Mouse (Mus musculus): ENCODE measurements around the gene Eef2kmt. TPM values are rescaled to one million over a fixed set of nuclear protein-coding genes. Genes with fewer than 3 reads are reported as not detected.
A peak's percentile ranks its signal among the peaks of the same experiment; 100 is the strongest.
"Not testable (repeated sequence)": the region's sequence is repeated elsewhere in the genome, so short reads cannot be mapped to it uniquely, and the experiment has no call there.

Eef2kmt gene
- total RNA-seq, 2 experiments from 2014 or later: 6.8 to 8.1 TPM

- intact Hi-C loops (cut with DNase I): loop anchor here (10.0 kb wide), 1 partner anchor 1507 kb away; the partner anchor contains the start of gene Zfp263
- no peak for DNase-seq
- no peak overlapping the region for H3K27ac ChIP-seq
- no peak overlapping the region for H3K4me3 ChIP-seq
- no peak for TF ChIP-seq CTCF (IDR thresholded peaks at IDR 0.05)
Measured at GRCm38 (mm10) chr16:5252260-5252659, 3.5 kb downstream of the Eef2kmt start.

- TF ChIP-seq CTCF (IDR thresholded peaks at IDR 0.05): no peak
- intact Hi-C loops (cut with DNase I): loop anchor here (10.0 kb wide), 1 partner anchor 1506 kb away; the partner anchor contains the start of gene Zfp263
- Histone ChIP-seq H3K27ac (no peak overlapping the region), H3K4me3 (no peak overlapping the region)
- DNase-seq: no peak
Measured at GRCm38 (mm10) chr16:5250891-5251290, 4.9 kb downstream of the Eef2kmt start.

GRCm38 (mm10) chr16:5244411-5244810, 11.4 kb downstream of the Eef2kmt start:
- intact Hi-C loops (cut with DNase I): no loop called here
- peak; percentile 93 for TF ChIP-seq CTCF (IDR thresholded peaks at IDR 0.05)
- H3K27ac ChIP-seq: no peak overlapping the region

GRCm38 (mm10) chr16:5242882-5243281, 12.9 kb downstream of the Eef2kmt start:
- intact Hi-C loops (cut with DNase I): loop anchor here (2.0 kb wide), 1 partner anchor 40 kb away; no protein-coding TSS in a partner anchor

More at GRCm38 (mm10) chr16:5244411-5244810, 11.4 kb downstream of the Eef2kmt start:
- H3K4me3 ChIP-seq: no peak overlapping the region
- peak; percentile 78 for DNase-seq

GRCm38 (mm10) chr16:5242355-5242754, 13.4 kb downstream of the Eef2kmt start:
- DNase-seq: no peak
- TF ChIP-seq CTCF (IDR thresholded peaks at IDR 0.05): no peak
- no peak overlapping the region for H3K27ac ChIP-seq
- intact Hi-C loops (cut with DNase I): loop anchor here (2.0 kb wide), 1 partner anchor 40 kb away; no protein-coding TSS in a partner anchor
- no peak overlapping the region for H3K4me3 ChIP-seq

More at GRCm38 (mm10) chr16:5242882-5243281, 12.9 kb downstream of the Eef2kmt start:
- H3K27ac ChIP-seq: no peak overlapping the region
- no peak for TF ChIP-seq CTCF (IDR thresholded peaks at IDR 0.05)
- H3K4me3 ChIP-seq: no peak overlapping the region
- no peak for DNase-seq

- TF ChIP-seq CTCF (IDR thresholded peaks at IDR 0.05): no peak
- H3K4me3 ChIP-seq: peak within 1 kb of the TSS; percentile 89
- DNase-seq: peak; percentile 97
- intact Hi-C loops (cut with DNase I): loop anchor here (1.0 kb wide), 1 partner anchor 22 kb away; the partner anchor contains the start of gene Eef2kmt
- peak within 1 kb of the TSS; percentile 96 for H3K27ac ChIP-seq
Measured at GRCm38 (mm10) chr16:5233418-5234313, 22.1 kb downstream of the Eef2kmt start, which contains the start of gene Alg1. Alg1 (plus strand) TSS chr16:5233621.

- DNase-seq: no peak
- Histone ChIP-seq H3K27ac (peak overlapping the region; percentile 96), H3K4me3 (peak overlapping the region; percentile 89)
- no peak for TF ChIP-seq CTCF (IDR thresholded peaks at IDR 0.05)
- intact Hi-C loops (cut with DNase I): loop anchor here (1.0 kb wide), 1 partner anchor 22 kb away; the partner anchor contains the start of gene Eef2kmt
Measured at GRCm38 (mm10) chr16:5232982-5233381, 22.8 kb downstream of the Eef2kmt start.

GRCm38 (mm10) chr16:5228103-5228502, 27.7 kb downstream of the Eef2kmt start:
- not testable (repeated sequence) for H3K27ac ChIP-seq

GRCm38 (mm10) chr16:5227501-5227900, 28.3 kb downstream of the Eef2kmt start:
- H3K4me3 ChIP-seq; H3K27ac ChIP-seq; intact Hi-C loops (cut with DNase I); DNase-seq: not testable (repeated sequence)

More at GRCm38 (mm10) chr16:5228103-5228502, 27.7 kb downstream of the Eef2kmt start:
- H3K4me3 ChIP-seq; intact Hi-C loops (cut with DNase I); DNase-seq: not testable (repeated sequence)

- H3K27ac ChIP-seq; intact Hi-C loops (cut with DNase I); H3K4me3 ChIP-seq; DNase-seq: not testable (repeated sequence)
Measured at GRCm38 (mm10) chr16:5226534-5226933, 29.2 kb downstream of the Eef2kmt start.

- peak within 1 kb of the TSS; percentile 38 for H3K27ac ChIP-seq
- no peak for TF ChIP-seq CTCF (IDR thresholded peaks at IDR 0.05)
- DNase-seq: no peak
- intact Hi-C loops (cut with DNase I): no loop called here
- peak within 1 kb of the TSS; percentile 64 for H3K4me3 ChIP-seq
Measured at GRCm38 (mm10) chr16:5222140-5222539, 33.6 kb downstream of the Eef2kmt start, which contains the start of gene AU021092. AU021092 (minus strand) TSS chr16:5222299.

- TF ChIP-seq CTCF (IDR thresholded peaks at IDR 0.05): no peak
- no peak for DNase-seq
- H3K4me3 ChIP-seq: peak overlapping the region; percentile 64
- peak overlapping the region; percentile 38 for H3K27ac ChIP-seq
- intact Hi-C loops (cut with DNase I): no loop called here
Measured at GRCm38 (mm10) chr16:5221403-5221802, 34.4 kb downstream of the Eef2kmt start.
